9 mouse cellular contexts compared by ENCODE assay signal in the genomic region with DNA sequence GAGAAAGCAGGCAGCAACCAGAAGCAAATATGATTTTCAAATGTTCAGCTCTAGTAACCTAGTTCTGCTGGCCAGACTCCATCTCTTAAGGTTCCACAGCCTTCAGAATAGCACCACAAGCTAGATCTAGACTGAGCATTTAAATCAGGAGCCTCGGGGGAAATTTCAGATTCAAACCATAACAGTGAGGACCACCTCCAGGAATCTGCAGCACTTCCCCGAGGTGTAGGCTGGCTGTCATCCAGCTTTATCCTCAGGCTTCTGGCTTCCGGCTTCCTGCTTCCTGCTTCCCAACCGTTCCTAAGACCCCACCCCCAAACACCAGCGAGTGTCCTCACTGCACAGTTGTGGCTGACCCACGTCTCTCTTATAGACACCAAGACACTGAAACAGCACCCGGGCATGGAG.
A peak's percentile ranks its signal among the peaks of the same experiment; 100 is the strongest.
DNase-seq lines count a peak whose midpoint lies in the region; ATAC-seq and TF ChIP-seq lines count a peak whose summit lies in the region.
"Had no signal": no experiment of that assay in that cellular context is flagged by ENCODE, and none has a peak within 500 bp of the region (broad histone marks: within the 10 kb centered on the region; RNA-seq: fewer than 3 reads in every experiment).

No protein-coding gene starts in this region.

- H3K4me3 ChIP-seq in left cerebral cortex, adult 2 months = no peak overlapping the region
- 0 out of 4 replicates have a peak overlapping the region, but pooled peaks of 1 of the 2 experiments have one; percentile 2 for H3K4me3 ChIP-seq in heart, embryonic 14.5 days (ENCODE audit: control insufficient read depth in 1 of 2, insufficient read depth in 1 of 2, low read depth in 1 of 2, low read length in 2 of 2)
- H3K4me3 ChIP-seq in layer of hippocampus, adult 2 months = no peak overlapping the region
- no peak overlapping the region for H3K4me3 ChIP-seq in midbrain, postnatal 0 days (ENCODE audit: low read depth, low read length)

- H3K27ac ChIP-seq in left cerebral cortex, adult 2 months = 0 out of 2 replicates have a peak overlapping the region, but pooled peaks have one; percentile 11
- peak overlapping the region; percentile 9 to 58; a peak in 3 of 4 replicates for H3K27ac ChIP-seq in heart, embryonic 14.5 days (replicated peaks in 1 of 2; ENCODE audit: control insufficient read depth in 1 of 2, insufficient read depth in 1 of 2, low read depth in 2 of 2, low read length in 2 of 2)
- H3K27ac ChIP-seq in layer of hippocampus, adult 2 months = no peak overlapping the region
- no peak overlapping the region for H3K27ac ChIP-seq in midbrain, postnatal 0 days (ENCODE audit: low read depth, low read length)

- TF ChIP-seq CTCF in left cerebral cortex, adult 2 months (IDR thresholded peaks at IDR 0.05) = no peak
- TF ChIP-seq CTCF in layer of hippocampus, adult 2 months (conservative IDR thresholded peaks at IDR 0.05) = no peak
- TF ChIP-seq CTCF in midbrain, postnatal 0 days (IDR thresholded peaks at IDR 0.05) = no peak

- H3K4me1 ChIP-seq in heart, embryonic 14.5 days (ENCODE audit: control insufficient read depth in 2 of 2, insufficient read depth in 2 of 2, low read length in 2 of 2) = peaks cover 5 to 24% of the 10 kb centered on the region in 2 experiments
- peaks cover 10% of the 10 kb centered on the region; the same call in 1 of the 2 replicates for H3K4me1 ChIP-seq in midbrain, postnatal 0 days (ENCODE audit: insufficient read depth, low read length)

- H3K27me3 ChIP-seq in heart, embryonic 14.5 days (ENCODE audit: control insufficient read depth, insufficient read depth, low read length) = no peaks in the 10 kb centered on the region
- H3K27me3 ChIP-seq in midbrain, postnatal 0 days (ENCODE audit: insufficient read depth, low read length) = no peaks in the 10 kb centered on the region

- peak overlapping the region; percentile 41 for H3K4me2 ChIP-seq in heart, embryonic 14.5 days (ENCODE audit: low read length)
- H3K4me2 ChIP-seq in midbrain, postnatal 0 days (ENCODE audit: low read depth, low read length, poor library complexity, severe bottlenecking) = no peak overlapping the region

- DNase-seq in left cerebral cortex, adult 2 months (ENCODE audit: extremely low spot score in 1 of 2, low spot score in 2 of 2) = no peak
- DNase-seq in left cerebral cortex, adult 8-10 months (ENCODE audit: low spot score in 2 of 2) = no peak
- peak; percentile 29 to 59 for DNase-seq in kidney, postnatal 36 days
- DNase-seq in right cerebral cortex, postnatal 25 days = peak; percentile 20
- DNase-seq in layer of hippocampus, adult 2 months (ENCODE audit: low spot score in 2 of 2) = no peak
- DNase-seq in midbrain, postnatal 0 days (ENCODE audit: low spot score) = no peak
- DNase-seq: layer of hippocampus, postnatal 36 days had no signal

- 27% methylated on average over 7 of the region's 7 CpGs for WGBS in heart, embryonic 14.5 days
- WGBS in midbrain, postnatal 0 days = 44% methylated on average over 7 of the region's 7 CpGs

- H3K9me3 ChIP-seq in heart, embryonic 14.5 days (ENCODE audit: control insufficient read depth, low read length) = no peaks in the 10 kb centered on the region
- H3K9me3 ChIP-seq in midbrain, postnatal 0 days (ENCODE audit: low read length) = no peaks in the 10 kb centered on the region

- no peaks in the 10 kb centered on the region for H3K36me3 ChIP-seq in heart, embryonic 14.5 days (ENCODE audit: control insufficient read depth, insufficient read depth, low read length)
- no peaks in the 10 kb centered on the region for H3K36me3 ChIP-seq in midbrain, postnatal 0 days (ENCODE audit: insufficient read depth, low read length)

- H3K9ac ChIP-seq in heart, embryonic 14.5 days (ENCODE audit: low read length) = peak overlapping the region; percentile 13; the same call in 1 of the 2 replicates
- no peak overlapping the region for H3K9ac ChIP-seq in midbrain, postnatal 0 days (replicated peaks; ENCODE audit: low read length, poor library complexity, severe bottlenecking)

- ATAC-seq in heart, embryonic 14.5 days (ENCODE audit: insufficient number of reproducible peaks, insufficient read depth, low FRiP score, low read depth) = peak; percentile 57; the same call in 1 of the 2 replicates
- no peak for ATAC-seq in midbrain, postnatal 0 days (ENCODE audit: low FRiP score)
- ATAC-seq in monocyte, adult 5-6 weeks (replicated peaks; ENCODE audit: insufficient number of reproducible peaks, low FRiP score, low TSS enrichment, poor library complexity, severe bottlenecking) = no peak

- intact Hi-C loops in left cerebral cortex, adult 2 months (cut with DNase I) = no loop called here

Comparison
In these comparisons a context has a peak if more than half of its experiments do, and no peak if none do; other contexts are left out.
1. DNase-seq: peak in kidney, postnatal 36 days (2 of 2) and right cerebral cortex, postnatal 25 days (single experiment); none in left cerebral cortex, adult 2 months (0 of 2), left cerebral cortex, adult 8-10 months (0 of 2), layer of hippocampus, adult 2 months (0 of 2) and midbrain, postnatal 0 days (single experiment).
2. H3K27ac ChIP-seq: peak in left cerebral cortex, adult 2 months (single experiment) and heart, embryonic 14.5 days (2 of 2); none in layer of hippocampus, adult 2 months (single experiment) and midbrain, postnatal 0 days (single experiment).